Mouse (Mus musculus) liver, embryonic 14.5 days (tissue): Measurements from ENCODE around the gene Ntrk3.

Experiments used
- CTCF ChIP-seq: IDR thresholded peaks from 2 replicates; pipeline ENCODE4 v1.5.1; 2016; ENCODE audit warnings: antibody characterized with exemption, low read depth, control low read depth
- EP300 ChIP-seq: IDR thresholded peaks from 2 replicates; pipeline ENCODE4 v1.6.1; 2016; ENCODE audit warnings: antibody characterized with exemption, low read depth

- TF ChIP-seq CTCF (no peak), EP300 (no peak)
Observed at GRCm38 (mm10) chr7:78397215-78397614, 340.6 kb downstream of the Ntrk3 start.
